Mouse (Mus musculus) heart, adult 2 months (tissue): ENCODE measurements at regions not wholly inside any gene's neighbourhood (a gene's known extent, or its start where the extent isn't known, plus 50 kb on each side); places are given as distances from the start of the nearest gene placed in this dataset.

Experiments
- DNase-seq, 2 experiments: peaks; one replicate each; pipeline ENCODE4 v3.0.0; 2021
- H3K27ac ChIP-seq: fragments of 200-600 bp; 2 replicates; pipeline ENCODE4 v1.8.1; 2022
- H3K27me3 ChIP-seq: fragments of 200-500 bp; 2 replicates; pipeline ENCODE4 v1.6.1; 2012; ENCODE audit warnings: mild to moderate bottlenecking, low read length, inconsistent platforms, mixed read lengths; ENCODE audit not compliant: control insufficient read depth, insufficient read depth
- H3K36me3 ChIP-seq: fragments of 200-500 bp; 2 replicates; pipeline ENCODE4 v1.6.1; 2012; ENCODE audit warnings: low read length, inconsistent platforms; ENCODE audit not compliant: control insufficient read depth, insufficient read depth
- H3K4me1 ChIP-seq: fragments of 200-500 bp; 2 replicates; pipeline ENCODE4 v1.6.1; 2011; ENCODE audit warnings: low read length; ENCODE audit not compliant: control insufficient read depth, insufficient read depth
- H3K4me3 ChIP-seq: fragments of 200-600 bp; 2 replicates; pipeline ENCODE4 v1.8.1; 2022
- H3K79me2 ChIP-seq: fragments of 200-500 bp; replicated peaks from 2 replicates; pipeline ENCODE4 v1.6.1; 2012; ENCODE audit warnings: mild to moderate bottlenecking, inconsistent platforms, low read length, moderate library complexity, mixed read lengths; ENCODE audit not compliant: control insufficient read depth, insufficient read depth
- H3K9ac ChIP-seq: fragments of 200-500 bp; 2 replicates; pipeline ENCODE4 v1.6.1; 2012; ENCODE audit warnings: low read depth, mild to moderate bottlenecking, control low read depth, inconsistent platforms, low read length, mixed read lengths
- CTCF ChIP-seq: fragments of 200-600 bp; IDR thresholded peaks from 2 replicates; pipeline ENCODE4 v1.8.1; 2022; ENCODE audit warnings: antibody characterized with exemption, mild to moderate bottlenecking, moderate library complexity
- EP300 ChIP-seq: fragments of 200-500 bp; IDR thresholded peaks from 2 replicates; pipeline ENCODE4 v1.6.1; 2011; ENCODE audit warnings: low read depth, low read length, control low read depth; ENCODE audit not compliant: insufficient read depth
- POLR2A ChIP-seq: fragments of 200-500 bp; IDR thresholded peaks from 2 replicates; pipeline ENCODE4 v1.6.1; 2011; ENCODE audit warnings: mild to moderate bottlenecking, low read depth, low read length, control low read depth; ENCODE audit not compliant: insufficient read depth
- WGBS: fragments of 180-500 bp; shearing (Covaris S2); methylation state at CpG from one replicate; pipeline ENCODE4 v1.1.7; 2018; 5-methylcytosine and 5-hydroxymethylcytosine counted together
- intact Hi-C: fragments of 180-260 bp; cut with DNase I; formaldehyde crosslinking; loops from one replicate; pipeline ENCODE4 v1.15.1; 2025

DNA sequence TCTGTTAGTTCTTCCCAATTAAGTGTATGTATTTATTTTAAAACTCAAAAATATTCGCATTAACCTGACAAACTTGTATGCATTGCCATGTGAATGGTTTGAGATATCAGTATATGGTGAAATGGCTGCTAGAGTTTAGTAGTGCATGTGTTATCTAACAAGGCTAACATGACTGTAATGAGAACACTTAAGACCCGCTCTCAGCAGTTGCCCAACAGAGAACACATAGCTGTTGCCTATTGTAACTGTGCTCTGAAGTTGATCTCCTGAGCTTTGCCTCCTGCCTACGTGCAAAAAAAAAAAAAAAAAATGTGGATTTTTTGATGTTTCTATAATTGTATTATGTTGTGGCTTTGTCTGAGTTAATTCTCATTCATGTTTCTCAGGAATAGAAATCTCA lies 897.2 kb downstream of the Efnb2 start:
- no peak for TF ChIP-seq POLR2A
- TF ChIP-seq EP300, result no peak
- TF ChIP-seq CTCF, result no peak
- DNase-seq, result no peak
- Histone ChIP-seq H3K9ac (no peak overlapping the region), H3K27me3 (no peaks in the 10 kb centered on the region), H3K4me3 (no peak overlapping the region), H3K27ac (no peak overlapping the region), H3K36me3 (no peaks in the 10 kb centered on the region), H3K79me2 (no peaks in the 10 kb centered on the region), H3K4me1 (no peaks in the 10 kb centered on the region)
- intact Hi-C loops, result no loop called here
- WGBS, result 84% methylated on average over 3 of the region's 3 CpGs

GRCm38 (mm10) chr8:7760987-7761386 lies 900.1 kb downstream of the Efnb2 start:
- 69% methylated on average over 4 of the region's 4 CpGs for WGBS
- intact Hi-C loops, result no loop called here
- TF ChIP-seq CTCF (no peak), POLR2A (no peak)

DNA sequence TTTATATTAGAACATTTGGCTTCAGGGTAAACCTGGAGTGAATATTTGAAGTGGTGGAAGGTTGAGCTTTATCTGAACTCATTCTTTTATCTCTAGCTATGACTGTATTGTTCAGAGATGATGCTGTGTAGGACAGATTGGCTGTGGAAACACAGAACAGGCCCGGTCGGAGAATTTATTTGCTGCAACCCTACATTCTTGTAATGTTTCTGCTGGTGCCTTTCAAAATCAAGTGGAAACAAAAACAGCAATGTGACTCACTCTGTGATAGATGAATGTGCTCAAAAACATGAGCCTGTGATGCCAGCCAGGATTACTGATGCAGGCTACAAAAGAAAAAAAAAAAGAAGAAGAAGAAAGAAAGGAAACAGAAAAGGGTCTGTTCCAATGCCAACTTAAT lies 928.3 kb downstream of the Efnb2 start:
- no peaks in the 10 kb centered on the region for H3K4me1 ChIP-seq
- H3K36me3 ChIP-seq, result no peaks in the 10 kb centered on the region
- H3K9ac ChIP-seq, result no peak overlapping the region
- no peak for DNase-seq
- intact Hi-C loops, result no loop called here
- H3K79me2 ChIP-seq, result no peaks in the 10 kb centered on the region
- no peak overlapping the region for H3K27ac ChIP-seq
- no peaks in the 10 kb centered on the region for H3K27me3 ChIP-seq
- no peak overlapping the region for H3K4me3 ChIP-seq
- no peak for TF ChIP-seq POLR2A
- no peak for TF ChIP-seq CTCF
- TF ChIP-seq EP300, result no peak
- WGBS, result 20% methylated on average over 2 of the region's 2 CpGs

More at GRCm38 (mm10) chr8:7760987-7761386, 900.1 kb downstream of the Efnb2 start:
- no peaks in the 10 kb centered on the region for H3K36me3 ChIP-seq
- no peaks in the 10 kb centered on the region for H3K4me1 ChIP-seq
- DNase-seq, result no peak
- no peaks in the 10 kb centered on the region for H3K79me2 ChIP-seq
- no peaks in the 10 kb centered on the region for H3K27me3 ChIP-seq
- no peak overlapping the region for H3K27ac ChIP-seq
- H3K9ac ChIP-seq, result no peak overlapping the region
- H3K4me3 ChIP-seq, result no peak overlapping the region

GRCm38 (mm10) chr8:7721880-7722279 lies 939.2 kb downstream of the Efnb2 start:
- no peak for DNase-seq
- intact Hi-C loops, result no loop called here
- WGBS, result 87% methylated on average over 3 of the region's 3 CpGs
- no peak for TF ChIP-seq CTCF
- TF ChIP-seq EP300, result no peak
- no peak for TF ChIP-seq POLR2A
- no peaks in the 10 kb centered on the region for H3K79me2 ChIP-seq
- H3K4me3 ChIP-seq, result no peak overlapping the region
- no peaks in the 10 kb centered on the region for H3K36me3 ChIP-seq
- no peak overlapping the region for H3K27ac ChIP-seq
- no peaks in the 10 kb centered on the region for H3K27me3 ChIP-seq
- no peaks in the 10 kb centered on the region for H3K4me1 ChIP-seq
- H3K9ac ChIP-seq, result no peak overlapping the region

DNA sequence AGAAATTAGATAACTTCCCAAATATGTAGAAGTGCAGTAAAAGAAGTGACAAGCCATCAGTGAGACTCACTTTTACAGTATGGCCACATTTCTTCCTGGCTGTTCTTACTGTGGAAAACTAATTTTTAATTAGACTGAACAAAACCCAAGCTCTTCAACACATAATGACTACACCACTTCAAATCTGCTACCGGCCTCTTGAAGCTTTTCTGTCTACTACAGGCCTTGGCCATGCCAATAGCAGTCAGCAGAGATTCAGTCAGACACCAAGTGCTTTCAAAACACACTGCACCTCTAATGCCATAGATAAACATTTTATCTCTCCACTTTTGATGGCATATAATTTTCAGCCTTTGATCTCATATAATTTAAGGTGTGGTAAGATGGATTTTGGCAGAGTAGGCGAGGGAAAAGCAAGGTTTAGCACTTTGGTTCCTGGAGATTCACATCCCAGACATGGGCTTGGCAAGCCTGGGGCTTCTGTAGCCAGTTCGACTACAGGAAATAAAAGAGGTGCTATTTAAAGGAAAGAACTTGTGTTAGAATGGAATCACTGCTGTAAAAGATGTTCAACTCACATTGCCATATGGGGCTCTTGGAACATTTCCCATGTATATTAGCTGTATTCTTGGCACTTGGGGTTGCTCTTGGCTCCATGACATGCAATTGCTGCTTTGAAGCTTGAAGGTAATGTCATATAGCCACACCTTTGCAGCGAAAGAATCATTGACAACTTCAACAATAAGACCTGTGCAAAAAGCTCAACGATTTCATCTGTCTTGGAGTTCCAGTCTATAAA lies 941.9 kb downstream of the Efnb2 start:
- intact Hi-C loops, result no loop called here

GRCm38 (mm10) chr8:7710764-7711163 lies 950.3 kb downstream of the Efnb2 start:
- no peak overlapping the region for H3K27ac ChIP-seq
- 72% methylated on average over 1 of the region's 1 CpGs for WGBS
- H3K36me3 ChIP-seq, result no peaks in the 10 kb centered on the region
- no peaks in the 10 kb centered on the region for H3K4me1 ChIP-seq
- no peaks in the 10 kb centered on the region for H3K79me2 ChIP-seq
- intact Hi-C loops, result no loop called here
- no peaks in the 10 kb centered on the region for H3K27me3 ChIP-seq
- no peak for DNase-seq
- no peak overlapping the region for H3K9ac ChIP-seq
- no peak for TF ChIP-seq POLR2A
- no peak for TF ChIP-seq EP300
- no peak for TF ChIP-seq CTCF
- no peak overlapping the region for H3K4me3 ChIP-seq

More for the DNA sequence above, 941.9 kb downstream of the Efnb2 start:
- Histone ChIP-seq H3K79me2 (no peaks in the 10 kb centered on the region), H3K4me3 (no peak overlapping the region), H3K4me1 (no peaks in the 10 kb centered on the region), H3K9ac (no peak overlapping the region), H3K36me3 (no peaks in the 10 kb centered on the region), H3K27ac (no peak overlapping the region), H3K27me3 (no peaks in the 10 kb centered on the region)
- TF ChIP-seq CTCF, result no peak
- TF ChIP-seq POLR2A, result no peak
- no peak for TF ChIP-seq EP300
- DNase-seq, result no peak
- WGBS, result 62% methylated on average over 5 of the region's 5 CpGs
